Mouse (Mus musculus) c-Kit-positive CD71-positive TER-119-negative erythroid progenitor cells, embryonic 14.5 days (primary cell): ENCODE data around the gene Plcb2.

Source experiments
- DNase-seq: peaks from one replicate; pipeline ENCODE4 v3.0.0-alpha.2; 2013; ENCODE audit warnings: low read depth

Plcb2 gene

GRCm38 (mm10) chr2:118686693-118687092 is 41.5 kb downstream of the Plcb2 start:
- DNase-seq: no peak

GRCm38 (mm10) chr2:118685088-118685487 is 43.1 kb downstream of the Plcb2 start:
- no peak for DNase-seq

DNA sequence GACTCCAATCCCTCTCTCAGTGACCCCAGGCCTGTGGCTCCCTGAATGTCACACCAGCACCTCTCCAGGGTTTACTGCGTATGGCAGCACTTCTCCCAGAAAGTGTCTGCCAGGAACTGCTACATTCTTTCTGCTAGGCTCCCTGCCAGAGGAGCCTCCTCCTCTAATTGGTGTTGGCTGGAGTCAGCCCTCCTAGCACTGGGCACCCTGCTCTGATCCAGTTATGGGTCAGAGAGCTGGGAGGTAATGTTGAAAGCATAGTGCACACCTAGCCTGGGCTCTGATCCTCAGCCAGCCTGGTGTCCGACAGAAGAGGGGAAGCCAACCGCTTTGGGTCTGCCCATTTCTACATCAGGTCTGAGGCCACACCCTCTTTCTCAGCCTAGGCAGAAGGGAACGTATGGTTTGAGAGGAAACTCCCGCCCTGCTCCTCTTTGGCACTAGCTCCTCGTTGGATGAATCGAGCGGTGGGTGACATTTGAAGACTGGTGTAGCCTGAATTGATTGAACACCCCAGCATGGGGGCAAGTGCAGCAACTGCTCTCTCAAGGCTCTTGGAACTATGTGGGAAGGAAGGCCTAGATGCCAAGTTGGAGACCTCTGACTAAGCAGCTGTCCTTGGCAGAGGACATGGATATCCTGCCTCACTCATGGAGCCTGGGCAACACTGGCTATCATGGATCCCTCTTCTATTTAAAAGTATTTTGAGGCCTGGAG is 45.5 kb downstream of the Plcb2 start:
- no peak for DNase-seq

DNA sequence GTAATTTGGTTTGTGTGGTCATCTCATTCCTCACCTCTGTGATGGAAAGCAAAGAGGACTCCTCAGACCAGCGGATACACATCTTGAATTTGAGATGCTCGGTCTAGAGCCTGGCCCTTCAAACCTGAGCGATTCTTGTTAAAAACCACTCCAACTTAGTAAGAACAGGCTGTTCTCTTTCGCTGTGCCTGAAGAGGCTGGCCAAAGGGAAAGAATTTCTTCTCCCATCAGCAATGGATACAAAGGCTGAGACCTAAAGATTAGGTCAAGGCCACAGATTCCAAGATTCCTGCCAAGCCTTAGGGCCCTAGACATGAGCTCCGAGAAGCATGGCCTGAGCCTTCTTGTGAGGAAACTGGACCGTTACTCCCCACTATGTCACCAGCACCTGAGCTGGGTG is 47.3 kb downstream of the Plcb2 start:
- no peak for DNase-seq

DNA sequence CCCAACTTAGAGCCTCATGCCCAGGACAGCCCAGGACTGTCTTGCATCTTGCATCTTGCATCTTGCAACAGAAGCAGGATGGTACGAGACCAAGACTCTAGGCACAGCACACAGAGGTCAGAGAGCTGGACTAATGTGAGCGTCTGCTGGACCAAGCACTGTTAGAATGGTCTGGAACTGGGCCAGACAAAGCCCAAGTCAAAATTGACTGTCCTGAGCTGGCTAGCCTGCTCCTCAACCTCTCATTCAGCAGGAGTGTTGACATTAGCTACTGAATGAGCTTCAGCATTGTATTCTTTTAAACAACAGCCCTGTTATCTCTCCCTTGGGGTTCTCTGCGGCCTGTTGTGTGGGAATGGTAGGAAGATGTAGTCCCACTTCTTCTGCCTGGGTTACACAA is 48.7 kb downstream of the Plcb2 start:
- DNase-seq: no peak

GRCm38 (mm10) chr2:118677817-118678216 is 50.4 kb downstream of the Plcb2 start:
- peak; percentile 67 for DNase-seq

GRCm38 (mm10) chr2:118676839-118677741 is 51.1 kb downstream of the Plcb2 start:
- no peak for DNase-seq

GRCm38 (mm10) chr2:118674500-118674899 is 53.7 kb downstream of the Plcb2 start:
- DNase-seq: no peak

- DNase-seq: no peak
Observed at GRCm38 (mm10) chr2:118673686-118674465, 54.4 kb downstream of the Plcb2 start.

- no peak for DNase-seq
Observed at GRCm38 (mm10) chr2:118671728-118672127, 56.5 kb downstream of the Plcb2 start.

GRCm38 (mm10) chr2:118669785-118670184 is 58.5 kb downstream of the Plcb2 start:
- no peak for DNase-seq

- DNase-seq: no peak
Observed at GRCm38 (mm10) chr2:118669245-118669644, 59.0 kb downstream of the Plcb2 start.

GRCm38 (mm10) chr2:118667181-118667580 is 61.1 kb downstream of the Plcb2 start:
- DNase-seq: no peak

GRCm38 (mm10) chr2:118665616-118666015 is 62.6 kb downstream of the Plcb2 start:
- no peak for DNase-seq

- DNase-seq: no peak
Observed at GRCm38 (mm10) chr2:118664975-118665516, 63.2 kb downstream of the Plcb2 start.

DNA sequence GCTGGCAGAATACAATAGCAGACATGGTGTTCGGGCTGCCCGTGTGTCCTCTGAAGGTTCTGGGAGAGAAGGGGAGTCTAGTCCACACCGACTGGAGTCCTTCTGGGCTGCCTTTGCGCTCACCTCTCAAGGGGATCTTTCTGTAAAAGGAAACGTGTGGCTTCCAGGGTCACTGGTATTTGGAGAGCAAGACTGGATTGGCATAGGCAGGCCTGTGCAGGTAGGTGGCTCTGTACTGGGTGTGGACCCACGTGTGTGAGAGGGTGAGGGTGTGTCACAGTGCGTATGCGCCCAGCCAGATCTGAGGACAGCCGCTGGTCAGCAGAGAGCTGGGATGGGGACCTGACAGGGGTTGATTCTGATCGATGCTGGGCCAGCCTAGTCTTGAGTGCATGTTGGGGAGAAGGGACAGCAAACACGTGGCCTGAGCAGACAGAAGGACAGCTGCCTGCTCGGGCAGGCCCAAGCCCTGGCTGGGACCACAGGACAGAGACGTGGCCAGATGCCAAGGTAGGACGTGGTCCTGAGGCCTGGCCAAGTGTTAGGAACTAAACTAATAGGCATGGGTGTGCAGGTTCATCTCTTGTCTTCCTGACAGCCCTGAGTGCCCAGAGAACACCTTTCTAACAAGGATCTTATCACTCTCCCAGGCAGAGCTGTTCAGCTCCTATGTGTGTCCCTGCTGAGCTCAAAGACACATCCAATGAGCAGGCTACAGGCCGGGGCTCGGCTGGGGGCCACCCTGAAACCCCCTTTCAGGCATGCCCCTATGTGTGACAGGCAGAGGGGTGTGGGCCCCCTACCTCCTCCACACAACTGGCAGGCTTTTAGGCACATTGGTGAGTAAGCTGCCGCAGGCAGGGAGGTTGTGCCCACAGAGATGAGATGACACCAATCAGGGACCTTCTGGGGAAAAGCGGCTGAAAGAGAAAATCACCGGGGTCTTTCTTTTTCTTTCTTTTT is 64.2 kb downstream of the Plcb2 start:
- DNase-seq: no peak

GRCm38 (mm10) chr2:118662902-118663803 is 65.1 kb downstream of the Plcb2 start, which contains the start of gene Pak6:
Gene Pak6 (plus strand): TSS chr2:118663303.
- peak; percentile 63 for DNase-seq

DNA sequence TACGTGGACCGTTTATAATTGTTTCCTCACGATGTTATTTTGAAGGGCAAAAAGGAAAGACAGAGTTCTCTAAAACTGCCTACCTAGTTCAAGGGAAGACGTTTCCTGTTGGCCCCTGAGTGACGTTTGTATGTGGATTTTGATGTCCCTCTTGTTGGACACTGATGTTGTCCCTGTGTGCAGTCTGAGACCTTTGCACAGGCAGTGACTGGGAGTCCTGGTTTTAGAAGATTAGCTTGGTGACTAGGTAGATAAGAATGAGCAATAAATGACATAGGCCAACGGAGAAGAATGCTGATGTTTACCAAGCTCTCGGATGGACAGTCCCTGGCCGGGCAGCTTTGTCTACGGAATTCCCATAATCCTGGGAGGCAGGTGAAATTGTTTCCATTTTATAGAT is 66.3 kb downstream of the Plcb2 start:
- DNase-seq: no peak

GRCm38 (mm10) chr2:118659998-118660452 is 68.2 kb downstream of the Plcb2 start:
- DNase-seq: peak; percentile 83

DNA sequence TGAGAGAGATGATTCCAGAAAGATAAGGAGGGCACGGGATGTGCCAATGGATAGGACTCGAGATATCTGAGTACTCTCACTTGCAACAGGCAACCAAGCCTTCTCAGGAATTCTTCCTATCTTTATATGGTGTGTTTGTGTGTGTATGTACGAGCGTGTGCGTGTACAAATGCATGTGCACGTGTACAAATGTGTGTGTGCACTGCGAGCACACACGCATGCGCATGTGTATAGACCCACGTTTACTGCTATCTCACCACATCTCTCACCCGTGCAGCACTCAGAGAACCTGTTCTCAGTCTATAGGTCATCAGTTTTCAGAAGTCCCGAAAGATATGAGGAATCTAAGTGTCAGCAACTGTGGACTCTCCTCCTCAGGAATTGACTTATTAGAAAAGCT is 68.7 kb downstream of the Plcb2 start:
- peak; percentile 60 for DNase-seq
